Mouse (Mus musculus): Measurements from ENCODE around the gene Mgst2. TPM values are rescaled to one million over a fixed set of nuclear protein-coding genes. Genes with fewer than 3 reads are reported as not detected.

The Mgst2 gene
- polyA plus RNA-seq, 1 experiment from 2014 or later, result not detected

GRCm38 (mm10) chr3:51661880-51662550 is 1.9 kb downstream of the Mgst2 start:
- DNase-seq (ENCODE audit: low spot score, missing footprints), result no peak
- 87% methylated on average over 11 of the region's 11 CpGs for WGBS
- H3K4me1 ChIP-seq (ENCODE audit: control insufficient read depth, insufficient read depth, low read length), result no peaks in the 10 kb centered on the region
- no peak overlapping the region for H3K4me2 ChIP-seq
- H3K27ac ChIP-seq (ENCODE audit: low read depth, low read length), result no peak overlapping the region
- H3K27me3 ChIP-seq (ENCODE audit: control insufficient read depth, insufficient read depth, low read length), result no peaks in the 10 kb centered on the region
- no peak overlapping the region for H3K4me3 ChIP-seq (ENCODE audit: low read depth, low read length)
- ATAC-seq (ENCODE audit: low FRiP score), result no peak
- no peak overlapping the region for H3K9ac ChIP-seq (ENCODE audit: low read length)
- no peaks in the 10 kb centered on the region for H3K9me3 ChIP-seq (ENCODE audit: control insufficient read depth, low read length)
- H3K36me3 ChIP-seq (ENCODE audit: control insufficient read depth, insufficient read depth, low read length), result no peaks in the 10 kb centered on the region

DNA sequence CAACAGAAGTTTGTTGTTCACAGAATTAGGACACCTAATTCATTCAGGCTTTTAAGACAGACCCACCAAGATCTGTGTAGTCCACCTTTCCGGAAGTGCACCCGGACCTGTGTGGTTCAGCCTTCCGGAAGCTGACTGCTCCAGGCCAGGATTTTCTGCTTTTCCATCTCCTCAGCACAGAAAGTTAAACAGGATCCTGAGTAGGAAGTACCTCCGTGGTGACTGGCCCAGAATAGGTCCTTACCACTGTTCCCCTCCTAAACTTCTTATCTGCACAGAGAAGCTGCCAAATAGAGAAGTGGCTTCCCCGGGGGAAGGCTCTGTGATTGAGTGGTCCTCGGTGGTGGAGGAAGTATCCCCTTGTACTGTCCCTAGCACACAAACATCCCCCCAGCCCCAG is 2.4 kb downstream of the Mgst2 start:
- H3K4me1 ChIP-seq (ENCODE audit: control insufficient read depth, insufficient read depth, low read length), result no peaks in the 10 kb centered on the region
- H3K27me3 ChIP-seq (ENCODE audit: control insufficient read depth, insufficient read depth, low read length), result no peaks in the 10 kb centered on the region
- H3K4me3 ChIP-seq (ENCODE audit: low read depth, low read length), result no peak overlapping the region
- no peak for DNase-seq (ENCODE audit: low spot score, missing footprints)
- WGBS, result 75% methylated on average over 6 of the region's 6 CpGs
- H3K9ac ChIP-seq (ENCODE audit: low read length), result no peak overlapping the region
- no peak for ATAC-seq (ENCODE audit: low FRiP score)
- H3K27ac ChIP-seq (ENCODE audit: low read depth, low read length), result no peak overlapping the region
- H3K4me2 ChIP-seq, result no peak overlapping the region
- H3K36me3 ChIP-seq (ENCODE audit: control insufficient read depth, insufficient read depth, low read length), result no peaks in the 10 kb centered on the region
- H3K9me3 ChIP-seq (ENCODE audit: control insufficient read depth, low read length), result no peaks in the 10 kb centered on the region

DNA sequence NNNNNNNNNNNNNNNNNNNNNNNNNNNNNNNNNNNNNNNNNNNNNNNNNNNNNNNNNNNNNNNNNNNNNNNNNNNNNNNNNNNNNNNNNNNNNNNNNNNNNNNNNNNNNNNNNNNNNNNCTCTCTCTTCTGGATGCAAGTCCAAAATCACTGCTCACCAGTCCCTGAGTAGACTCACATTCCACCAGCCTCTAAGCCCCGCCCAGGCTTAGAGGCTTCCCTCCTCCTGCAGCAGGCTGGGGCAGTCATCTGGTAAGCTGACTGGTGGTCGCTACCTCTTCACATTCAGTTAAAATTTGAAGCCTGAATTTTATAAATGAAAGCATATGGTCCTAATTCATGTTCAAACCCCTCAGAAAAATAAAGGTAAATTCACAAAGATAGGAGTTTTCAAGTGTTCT is 8.4 kb downstream of the Mgst2 start:
- DNase-seq (ENCODE audit: low spot score, missing footprints) (no peak), ATAC-seq (ENCODE audit: low FRiP score) (no peak)
- no peak overlapping the region for H3K4me3 ChIP-seq (ENCODE audit: low read depth, low read length)
- no peaks in the 10 kb centered on the region for H3K27me3 ChIP-seq (ENCODE audit: control insufficient read depth, insufficient read depth, low read length)
- no peak overlapping the region for H3K9ac ChIP-seq (ENCODE audit: low read length)
- no peak overlapping the region for H3K27ac ChIP-seq (ENCODE audit: low read depth, low read length)
- H3K9me3 ChIP-seq (ENCODE audit: control insufficient read depth, low read length), result no peaks in the 10 kb centered on the region
- WGBS, result 22% methylated on average over 2 of the region's 2 CpGs
- H3K4me2 ChIP-seq, result no peak overlapping the region
- H3K36me3 ChIP-seq (ENCODE audit: control insufficient read depth, insufficient read depth, low read length), result no peaks in the 10 kb centered on the region
- H3K4me1 ChIP-seq (ENCODE audit: control insufficient read depth, insufficient read depth, low read length), result no peaks in the 10 kb centered on the region

GRCm38 (mm10) chr3:51670414-51671070 is 10.4 kb downstream of the Mgst2 start:
- no peak for DNase-seq (ENCODE audit: low spot score, missing footprints)
- no peak overlapping the region for H3K9ac ChIP-seq (ENCODE audit: low read length)
- no peak overlapping the region for H3K27ac ChIP-seq (ENCODE audit: low read depth, low read length)
- H3K4me2 ChIP-seq, result no peak overlapping the region
- H3K4me3 ChIP-seq (ENCODE audit: low read depth, low read length), result no peak overlapping the region
- ATAC-seq (ENCODE audit: low FRiP score), result no peak
- no peaks in the 10 kb centered on the region for H3K4me1 ChIP-seq (ENCODE audit: control insufficient read depth, insufficient read depth, low read length)
- H3K9me3 ChIP-seq (ENCODE audit: control insufficient read depth, low read length), result no peaks in the 10 kb centered on the region
- 79% methylated on average over 5 of the region's 5 CpGs for WGBS
- no peaks in the 10 kb centered on the region for H3K36me3 ChIP-seq (ENCODE audit: control insufficient read depth, insufficient read depth, low read length)
- H3K27me3 ChIP-seq (ENCODE audit: control insufficient read depth, insufficient read depth, low read length), result no peaks in the 10 kb centered on the region

DNA sequence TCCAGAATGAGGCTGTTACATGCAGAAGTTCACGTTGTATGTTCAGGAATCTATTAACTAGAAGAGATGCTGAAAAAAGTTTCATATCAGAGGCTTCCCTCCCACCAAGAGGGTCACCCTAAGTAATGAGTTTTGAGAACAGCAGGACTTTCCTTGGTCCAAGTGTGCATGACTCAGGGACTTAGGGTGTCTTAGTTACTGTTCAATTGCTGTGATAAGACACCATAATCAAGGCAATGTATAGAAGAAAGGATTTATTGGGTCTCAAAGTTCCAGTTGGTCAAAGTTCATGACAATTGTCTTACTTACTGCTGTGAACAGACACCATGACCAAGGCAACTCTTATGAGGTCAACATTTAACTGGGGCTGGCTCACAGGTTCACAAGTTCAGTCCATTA is 10.9 kb downstream of the Mgst2 start:
- ATAC-seq (ENCODE audit: low FRiP score) (no peak), DNase-seq (ENCODE audit: low spot score, missing footprints) (no peak)
- Histone ChIP-seq H3K4me2 (no peak overlapping the region), H3K9me3 (ENCODE audit: control insufficient read depth, low read length) (no peaks in the 10 kb centered on the region), H3K9ac (ENCODE audit: low read length) (no peak overlapping the region), H3K4me1 (ENCODE audit: control insufficient read depth, insufficient read depth, low read length) (no peaks in the 10 kb centered on the region), H3K36me3 (ENCODE audit: control insufficient read depth, insufficient read depth, low read length) (no peaks in the 10 kb centered on the region), H3K27ac (ENCODE audit: low read depth, low read length) (no peak overlapping the region), H3K4me3 (ENCODE audit: low read depth, low read length) (no peak overlapping the region), H3K27me3 (ENCODE audit: control insufficient read depth, insufficient read depth, low read length) (no peaks in the 10 kb centered on the region)
- 83% methylated on average over 1 of the region's 1 CpGs for WGBS

GRCm38 (mm10) chr3:51672631-51673030 is 12.5 kb downstream of the Mgst2 start:
- no peak overlapping the region for H3K9ac ChIP-seq (ENCODE audit: low read length)
- no peak overlapping the region for H3K4me3 ChIP-seq (ENCODE audit: low read depth, low read length)
- DNase-seq (ENCODE audit: low spot score, missing footprints) (no peak), ATAC-seq (ENCODE audit: low FRiP score) (no peak)
- WGBS, result 69% methylated on average over 4 of the region's 4 CpGs
- no peaks in the 10 kb centered on the region for H3K9me3 ChIP-seq (ENCODE audit: control insufficient read depth, low read length)
- H3K4me2 ChIP-seq, result no peak overlapping the region
- H3K4me1 ChIP-seq (ENCODE audit: control insufficient read depth, insufficient read depth, low read length), result no peaks in the 10 kb centered on the region
- no peaks in the 10 kb centered on the region for H3K27me3 ChIP-seq (ENCODE audit: control insufficient read depth, insufficient read depth, low read length)
- H3K36me3 ChIP-seq (ENCODE audit: control insufficient read depth, insufficient read depth, low read length), result no peaks in the 10 kb centered on the region
- H3K27ac ChIP-seq (ENCODE audit: low read depth, low read length), result no peak overlapping the region

DNA sequence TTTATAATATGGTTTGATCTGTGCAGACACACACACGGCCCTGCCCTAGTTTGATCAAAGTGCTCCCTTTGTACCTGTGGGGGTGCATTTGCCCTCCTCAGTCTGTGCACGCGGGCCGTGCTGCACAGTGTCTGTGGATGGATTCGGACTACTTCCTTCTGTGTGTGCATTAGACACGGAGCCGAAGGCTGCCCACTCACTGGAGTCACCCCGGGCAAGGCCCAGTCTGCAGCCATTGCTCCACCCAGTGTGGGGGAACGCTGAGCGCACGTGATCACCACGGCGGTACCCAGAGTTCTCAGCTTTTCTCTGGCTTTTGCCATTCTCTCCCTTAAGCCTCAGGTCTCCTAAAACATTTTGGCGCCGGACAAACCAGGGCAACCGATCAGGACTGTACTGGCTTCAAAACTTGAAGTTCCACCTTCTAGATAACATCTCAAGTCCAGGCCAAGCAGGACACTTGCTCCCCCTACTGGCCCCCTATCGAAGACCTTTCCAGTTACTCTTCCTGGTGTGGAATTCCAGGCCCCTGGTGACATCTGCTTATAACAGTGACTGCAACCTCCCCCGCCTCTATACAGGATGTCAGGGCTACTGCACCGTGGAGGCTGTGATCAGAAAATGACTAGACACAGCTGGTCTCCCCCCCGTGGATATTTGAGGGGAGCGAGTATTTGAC is 13.4 kb downstream of the Mgst2 start:
- no peaks in the 10 kb centered on the region for H3K27me3 ChIP-seq (ENCODE audit: control insufficient read depth, insufficient read depth, low read length)
- DNase-seq (ENCODE audit: low spot score, missing footprints), result no peak
- H3K4me1 ChIP-seq (ENCODE audit: control insufficient read depth, insufficient read depth, low read length), result no peaks in the 10 kb centered on the region
- H3K4me2 ChIP-seq, result no peak overlapping the region
- no peaks in the 10 kb centered on the region for H3K36me3 ChIP-seq (ENCODE audit: control insufficient read depth, insufficient read depth, low read length)
- 77% methylated on average over 21 of the region's 21 CpGs for WGBS
- no peak overlapping the region for H3K4me3 ChIP-seq (ENCODE audit: low read depth, low read length)
- no peak overlapping the region for H3K27ac ChIP-seq (ENCODE audit: low read depth, low read length)
- no peak overlapping the region for H3K9ac ChIP-seq (ENCODE audit: low read length)
- H3K9me3 ChIP-seq (ENCODE audit: control insufficient read depth, low read length), result no peaks in the 10 kb centered on the region
- no peak for ATAC-seq (ENCODE audit: low FRiP score)

GRCm38 (mm10) chr3:51674963-51675362 is 14.8 kb downstream of the Mgst2 start:
- Histone ChIP-seq H3K9me3 (ENCODE audit: control insufficient read depth, low read length) (no peaks in the 10 kb centered on the region), H3K4me3 (ENCODE audit: low read depth, low read length) (no peak overlapping the region), H3K9ac (ENCODE audit: low read length) (no peak overlapping the region), H3K27ac (ENCODE audit: low read depth, low read length) (no peak overlapping the region), H3K27me3 (ENCODE audit: control insufficient read depth, insufficient read depth, low read length) (no peaks in the 10 kb centered on the region), H3K4me1 (ENCODE audit: control insufficient read depth, insufficient read depth, low read length) (no peaks in the 10 kb centered on the region), H3K4me2 (no peak overlapping the region), H3K36me3 (ENCODE audit: control insufficient read depth, insufficient read depth, low read length) (no peaks in the 10 kb centered on the region)
- WGBS, result 85% methylated on average over 3 of the region's 3 CpGs
- ATAC-seq (ENCODE audit: low FRiP score) (no peak), DNase-seq (ENCODE audit: low spot score, missing footprints) (no peak)

DNA sequence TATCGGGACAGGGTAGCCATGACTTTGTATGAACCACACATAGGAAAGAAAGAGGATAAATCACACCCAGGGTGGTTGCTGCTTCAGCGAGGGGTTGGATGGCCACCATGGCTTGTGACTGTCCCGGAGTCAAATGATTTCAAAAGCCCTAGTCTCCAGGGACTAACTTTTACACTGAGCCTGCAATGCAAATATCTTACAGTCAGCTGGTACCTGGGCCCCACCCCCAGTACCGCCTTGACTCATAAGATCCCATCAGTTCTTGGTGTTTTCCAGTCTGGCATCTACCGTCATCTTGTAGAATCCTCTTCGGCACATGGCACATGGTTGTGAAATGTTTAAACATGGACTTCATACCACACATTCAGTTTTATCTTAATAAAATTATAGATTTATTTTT is 25.4 kb downstream of the Mgst2 start:
- WGBS, result 93% methylated on average over 6 of the region's 6 CpGs
- DNase-seq (ENCODE audit: low spot score, missing footprints) (no peak), ATAC-seq (ENCODE audit: low FRiP score) (no peak)
- Histone ChIP-seq H3K9me3 (ENCODE audit: control insufficient read depth, low read length) (no peaks in the 10 kb centered on the region), H3K4me2 (no peak overlapping the region), H3K36me3 (ENCODE audit: control insufficient read depth, insufficient read depth, low read length) (peaks cover 9% of the 10 kb centered on the region; the same call in 1 of the 2 replicates), H3K27me3 (ENCODE audit: control insufficient read depth, insufficient read depth, low read length) (no peaks in the 10 kb centered on the region), H3K4me1 (ENCODE audit: control insufficient read depth, insufficient read depth, low read length) (no peaks in the 10 kb centered on the region), H3K4me3 (ENCODE audit: low read depth, low read length) (no peak overlapping the region), H3K9ac (ENCODE audit: low read length) (no peak overlapping the region), H3K27ac (ENCODE audit: low read depth, low read length) (no peak overlapping the region)

All from midbrain, embryonic 11.5 days (tissue).